Comparison of ENCODE assay signal across 13 mouse cellular contexts in genomic region chr11:105495591-105496270, GRCm38 (mm10). TPM values are rescaled to one million over a fixed set of nuclear protein-coding genes. Genes with fewer than 3 reads are reported as not detected.
A peak's percentile ranks its signal among the peaks of the same experiment; 100 is the strongest.
DNase-seq lines count a peak whose midpoint lies in the region; ATAC-seq and TF ChIP-seq lines count a peak whose summit lies in the region.
"Had no signal": no experiment of that assay in that cellular context is flagged by ENCODE, and none has a peak within 500 bp of the region (broad histone marks: within the 10 kb centered on the region; RNA-seq: fewer than 3 reads in every experiment).

No protein-coding gene starts in this region.

- no peak for TF ChIP-seq RAD21 in CH12.LX (IDR thresholded peaks at IDR 0.05; ENCODE audit: low read depth, low read length)

- no peak overlapping the region for H3K27ac ChIP-seq in kidney, embryonic 16.5 days (ENCODE audit: low read length)
- H3K27ac ChIP-seq in CH12.LX (ENCODE audit: insufficient read depth, low read depth): no peak overlapping the region
- H3K27ac ChIP-seq in heart, embryonic 16.5 days (ENCODE audit: low read length): peak overlapping the region; percentile 40

- no peak overlapping the region for H3K9ac ChIP-seq in kidney, embryonic 16.5 days (replicated peaks; ENCODE audit: low read length)
- no peak overlapping the region for H3K9ac ChIP-seq in CH12.LX (ENCODE audit: insufficient read depth, low read depth)
- H3K9ac ChIP-seq in heart, embryonic 16.5 days (ENCODE audit: low read length): no peak overlapping the region

- in situ Hi-C loops in CH12.LX (cut with MboI; ENCODE audit: low pct_ligation_motif_present, low pct_unique_long_range_greater_than_20kb, low sequenced_read_pairs): no loop called here

- TF ChIP-seq POLR2A in CH12.LX (IDR thresholded peaks at IDR 0.05; ENCODE audit: low read depth, low read length): no peak

- H3K9me3 ChIP-seq in kidney, embryonic 16.5 days (ENCODE audit: low read length): no peaks in the 10 kb centered on the region
- H3K9me3 ChIP-seq in CH12.LX (replicated peaks; ENCODE audit: low read length): no peaks in the 10 kb centered on the region
- no peaks in the 10 kb centered on the region for H3K9me3 ChIP-seq in heart, embryonic 16.5 days (replicated peaks; ENCODE audit: control insufficient read depth, low read length)

- no peak for TF ChIP-seq EP300 in CH12.LX (IDR thresholded peaks at IDR 0.05; ENCODE audit: low read length)

- no peaks in the 10 kb centered on the region for H3K36me3 ChIP-seq in kidney, embryonic 16.5 days (ENCODE audit: insufficient read depth, low read length)
- H3K36me3 ChIP-seq in CH12.LX (replicated peaks in 1 of 2; ENCODE audit: control insufficient read depth in 1 of 2, insufficient read depth in 1 of 2, low read length in 1 of 2): no peaks in the 10 kb centered on the region
- H3K36me3 ChIP-seq in heart, embryonic 16.5 days (ENCODE audit: control insufficient read depth, insufficient read depth): no peaks in the 10 kb centered on the region

- ATAC-seq in kidney, embryonic 16.5 days (ENCODE audit: low FRiP score, low TSS enrichment): no peak
- no peak for ATAC-seq in heart, embryonic 16.5 days (replicated peaks; ENCODE audit: extremely low read depth, insufficient read depth, low FRiP score)
- no peak for ATAC-seq in monocyte, adult 5-6 weeks (replicated peaks; ENCODE audit: insufficient number of reproducible peaks, low FRiP score, low TSS enrichment, poor library complexity, severe bottlenecking)
- ATAC-seq: Patski had no signal

- no peaks in the 10 kb centered on the region for H3K79me2 ChIP-seq in CH12.LX (replicated peaks; ENCODE audit: control insufficient read depth, extremely low read depth, insufficient read depth, poor library complexity, severe bottlenecking)

- TF ChIP-seq CTCF in CH12.LX (conservative IDR thresholded peaks at IDR 0.05 in 1 of 2, IDR thresholded peaks at IDR 0.05 in 1 of 2; ENCODE audit: low read depth in 2 of 2, low read length in 2 of 2): no peak

- H3K4me2 ChIP-seq in kidney, embryonic 16.5 days (replicated peaks; ENCODE audit: low read depth, low read length): 0 out of 2 replicates have a peak overlapping the region, but pooled peaks have one; percentile 9
- peak overlapping the region; percentile 7; the same call in 1 of the 2 replicates for H3K4me2 ChIP-seq in CH12.LX (ENCODE audit: insufficient read depth, low read depth, poor library complexity, severe bottlenecking)
- peak overlapping the region; percentile 59 for H3K4me2 ChIP-seq in heart, embryonic 16.5 days (ENCODE audit: low read depth, low read length)

- 60% methylated on average over 18 of the region's 18 CpGs for WGBS in kidney, embryonic 16.5 days
- 40% methylated on average over 18 of the region's 18 CpGs for WGBS in heart, embryonic 16.5 days

- no peak overlapping the region for H3K4me3 ChIP-seq in kidney, embryonic 16.5 days (ENCODE audit: low read length)
- no peak overlapping the region for H3K4me3 ChIP-seq in CH12.LX (replicated peaks in 1 of 3; ENCODE audit: low read depth in 2 of 3, low read length in 2 of 3, poor library complexity in 1 of 3)
- H3K4me3 ChIP-seq in heart, embryonic 16.5 days (ENCODE audit: low read length): peak overlapping the region; percentile 17; the same call in 1 of the 2 replicates
- H3K4me3 ChIP-seq: megakaryocyte, embryonic 14.5 days had no signal

- H3K4me1 ChIP-seq in kidney, embryonic 16.5 days (ENCODE audit: insufficient read depth, low read length): peaks cover 12% of the 10 kb centered on the region; the same call in 1 of the 2 replicates
- H3K4me1 ChIP-seq in CH12.LX (ENCODE audit: control insufficient read depth in 1 of 2, insufficient read depth in 2 of 2): peaks cover 0 to 2% of the 10 kb centered on the region in 2 experiments; a peak in 1 of 4 replicates
- H3K4me1 ChIP-seq in heart, embryonic 16.5 days (ENCODE audit: control insufficient read depth, insufficient read depth, low read length): peaks cover 26% of the 10 kb centered on the region

- peak; percentile 40 for DNase-seq in embryo, embryonic 11 days
- DNase-seq in embryo, embryonic 10.5 days (ENCODE audit: low spot score): no peak
- no peak for DNase-seq in kidney, postnatal 14 days
- DNase-seq in CH12.LX (ENCODE audit: extremely low read depth): no peak
- no peak for DNase-seq in thymus, postnatal 0 days (ENCODE audit: low spot score)
- DNase-seq: kidney, postnatal 25 days; liver had no signal

- no peaks in the 10 kb centered on the region for H3K27me3 ChIP-seq in kidney, embryonic 16.5 days (ENCODE audit: insufficient read depth, low read length)
- H3K27me3 ChIP-seq in CH12.LX (replicated peaks): no peaks in the 10 kb centered on the region
- H3K27me3 ChIP-seq in heart, embryonic 16.5 days (ENCODE audit: control insufficient read depth, insufficient read depth, low read length): no peaks in the 10 kb centered on the region

- dilution Hi-C loops in CH12.LX (cut with MboI; ENCODE audit: extremely low pct_ligation_motif_present, extremely low pct_unique_long_range_greater_than_20kb, low sequenced_read_pairs): no loop called here

TF ChIP-seq in CH12.LX, 34 proteins besides CTCF, POLR2A, EP300 and RAD21:
- TF ChIP-seq USF1 (IDR thresholded peaks at IDR 0.05; ENCODE audit: low read depth, low read length): peak; percentile 19; the same call in 1 of the 2 replicates
- 0 out of 2 replicates have a peak, but pooled peaks have one; percentile 43 for TF ChIP-seq MYC (IDR thresholded peaks at IDR 0.05; ENCODE audit: low read depth, low read length)
- TF ChIP-seq CHD1 (IDR thresholded peaks at IDR 0.05; ENCODE audit: low read depth, low read length): no peak
- TF ChIP-seq MAFK (IDR thresholded peaks at IDR 0.05; ENCODE audit: insufficient replicate concordance, low read length): no peak
- peak; percentile 71 for TF ChIP-seq BHLHE40 (IDR thresholded peaks at IDR 0.05; ENCODE audit: low read depth, low read length)

RNA-seq across cellular contexts. Expression of gene March10, which starts 39.2 kb away (rescaled TPM):
- polyA plus RNA-seq in kidney, embryonic 16.5 days (2015; fragmentation: Nextera tagmentation; extraction: Ambion mirVana): 0.12 and 0.13 TPM in 2 replicates
- not detected in 2 replicates for total RNA-seq in CH12.LX (2012; rRNA removed)
- not detected in 2 replicates for total RNA-seq in CH12.LX (2014; rRNA removed)
- not detected in 2 replicates for polyA plus RNA-seq in CH12.LX (2012; ENCODE audit: insufficient read length, low read depth)
- 0.18 and 0.32 TPM in 2 replicates for polyA plus RNA-seq in heart, embryonic 16.5 days (2015; fragmentation: Nextera tagmentation; extraction: Ambion mirVana)
- polyA plus RNA-seq in thymus, postnatal 0 days (2015; fragmentation: Nextera tagmentation; extraction: Ambion mirVana): not detected in 2 replicates
- not detected in 3 replicates for total RNA-seq in monocyte, adult 5-6 weeks (2017)
- total RNA-seq: heart, postnatal 10 days had no signal

Comparison
In these comparisons a context has a peak if more than half of its experiments do, and no peak if none do; other contexts are left out.
1. H3K4me2 ChIP-seq: peak in every context shown above with its lines; median percentile 59 in heart, embryonic 16.5 days; 9 in kidney, embryonic 16.5 days; 7 in CH12.LX.